In the genomic region with DNA sequence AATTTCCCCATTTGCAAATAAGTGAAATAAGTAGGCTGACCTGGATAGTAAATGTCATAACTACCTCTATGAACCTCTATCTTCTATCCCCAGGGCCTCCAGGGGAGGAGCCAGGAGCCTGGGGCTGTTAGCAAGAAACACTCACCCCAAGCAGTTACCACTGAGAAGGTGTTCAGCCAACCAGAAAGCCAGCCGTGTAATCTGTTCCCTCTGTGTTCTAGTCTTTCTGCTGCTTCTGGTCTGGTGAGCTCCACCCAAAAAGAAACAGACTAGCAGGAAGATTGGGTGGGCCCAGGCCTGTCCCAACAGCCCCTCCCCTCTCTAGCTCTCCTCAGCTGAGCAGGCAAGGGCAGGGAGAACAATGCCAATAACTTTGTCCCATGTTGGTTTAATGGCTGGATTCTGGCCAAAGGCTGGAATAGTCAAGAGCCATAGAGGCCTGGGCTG, we compare ENCODE assay signal across 8 mouse cellular contexts. TPM values are rescaled to one million over a fixed set of nuclear protein-coding genes. Genes with fewer than 3 reads are reported as not detected.
DNase-seq lines count a peak whose midpoint lies in the region; ATAC-seq and TF ChIP-seq lines count a peak whose summit lies in the region.

No protein-coding gene starts in this region.

- H3K9me3 ChIP-seq in erythroblast, embryonic 14.5 days (ENCODE audit: control insufficient read depth, low read length), result no peaks in the 10 kb centered on the region
- no peaks in the 10 kb centered on the region for H3K9me3 ChIP-seq in liver, embryonic 15.5 days (replicated peaks)
- no peaks in the 10 kb centered on the region for H3K9me3 ChIP-seq in stomach, embryonic 16.5 days (replicated peaks; ENCODE audit: control insufficient read depth, low read length)

- WGBS in lung, adult 2 months, result 17% methylated on average over 1 of the region's 1 CpGs
- WGBS in liver, embryonic 15.5 days (ENCODE audit: insufficient replicate concordance), result 18% methylated on average over 1 of the region's 1 CpGs
- 38% methylated on average over 1 of the region's 1 CpGs for WGBS in stomach, embryonic 16.5 days

- H3K4me1 ChIP-seq in lung, adult 2 months (ENCODE audit: control insufficient read depth, insufficient read depth, low read length), result peaks cover 17% of the 10 kb centered on the region
- H3K4me1 ChIP-seq in erythroblast, embryonic 14.5 days (ENCODE audit: control insufficient read depth), result peaks cover 84% of the 10 kb centered on the region
- H3K4me1 ChIP-seq in liver, embryonic 15.5 days (replicated peaks), result peaks cover 90% of the 10 kb centered on the region
- 0 out of 2 replicates have a peak, but pooled peaks cover 7% of the 10 kb centered on the region for H3K4me1 ChIP-seq in stomach, embryonic 16.5 days (ENCODE audit: control insufficient read depth, insufficient read depth, low read length)

- H3K36me3 ChIP-seq in erythroblast, embryonic 14.5 days (ENCODE audit: control insufficient read depth), result peaks cover 2% of the 10 kb centered on the region; the same call in 1 of the 2 replicates
- no peaks in the 10 kb centered on the region for H3K36me3 ChIP-seq in liver, embryonic 15.5 days (replicated peaks)
- H3K36me3 ChIP-seq in stomach, embryonic 16.5 days (ENCODE audit: control insufficient read depth, insufficient read depth, low read length), result no peaks in the 10 kb centered on the region

- no peak overlapping the region for H3K4me3 ChIP-seq in lung, adult 2 months (replicated peaks; ENCODE audit: extremely low read depth, low read depth, low read length)
- H3K4me3 ChIP-seq in erythroblast, embryonic 14.5 days (replicated peaks), result peak overlapping the region; percentile 24
- no peak overlapping the region for H3K4me3 ChIP-seq in liver, embryonic 15.5 days (replicated peaks)
- H3K4me3 ChIP-seq in stomach, embryonic 16.5 days (replicated peaks; ENCODE audit: low read length), result no peak overlapping the region

- ATAC-seq in liver, embryonic 15.5 days (ENCODE audit: insufficient read depth), result peak; percentile 92
- ATAC-seq in stomach, embryonic 16.5 days (ENCODE audit: insufficient read depth, low FRiP score), result peak; percentile 76
- ATAC-seq in monocyte, adult 5-6 weeks (replicated peaks; ENCODE audit: insufficient number of reproducible peaks, low FRiP score, low TSS enrichment, poor library complexity, severe bottlenecking), result no peak

- TF ChIP-seq CTCF in lung, adult 2 months (IDR thresholded peaks at IDR 0.05; ENCODE audit: insufficient read depth, low read length), result no peak

- peak overlapping the region; percentile 94 for H3K27ac ChIP-seq in liver, embryonic 15.5 days (replicated peaks)
- no peak overlapping the region for H3K27ac ChIP-seq in stomach, embryonic 16.5 days (ENCODE audit: low read length)

- H3K9ac ChIP-seq in liver, embryonic 15.5 days, result 0 out of 2 replicates have a peak overlapping the region, but pooled peaks have one; percentile 19
- no peak overlapping the region for H3K9ac ChIP-seq in stomach, embryonic 16.5 days (ENCODE audit: low read length)

- peak overlapping the region; percentile 55 for H3K4me2 ChIP-seq in liver, embryonic 15.5 days
- no peak overlapping the region for H3K4me2 ChIP-seq in stomach, embryonic 16.5 days (ENCODE audit: low read depth, low read length)

- no peak for TF ChIP-seq POLR2A in lung, adult 2 months (IDR thresholded peaks at IDR 0.05; ENCODE audit: borderline replicate concordance, extremely low read depth, low read depth, low read length)

- no peaks in the 10 kb centered on the region for H3K27me3 ChIP-seq in erythroblast, embryonic 14.5 days (ENCODE audit: control insufficient read depth)
- no peaks in the 10 kb centered on the region for H3K27me3 ChIP-seq in liver, embryonic 15.5 days
- no peaks in the 10 kb centered on the region for H3K27me3 ChIP-seq in stomach, embryonic 16.5 days (ENCODE audit: control insufficient read depth, insufficient read depth, low read length)

- peak; percentile 62 to 71 for DNase-seq in lung, adult 18-20 months
- no peak for DNase-seq in lung, adult 2 months
- no peak for DNase-seq in right cerebral cortex, adult 18-20 months
- DNase-seq in cerebellum, adult 11-12 months, result no peak

RNA-seq across cellular contexts. Expression of a gene that starts 6.9 kb away (rescaled TPM):
- 22.1 and 35.2 TPM in 2 replicates for polyA plus RNA-seq in lung, adult 2 months (2012; rRNA removed)
- polyA plus RNA-seq in erythroblast, embryonic 14.5 days (2012), result 13.4 and 13.7 TPM in 2 replicates
- 9.3 and 10.2 TPM in 2 replicates for polyA plus RNA-seq in liver, embryonic 15.5 days (2015; fragmentation: Nextera tagmentation; extraction: Ambion mirVana)
- polyA plus RNA-seq in stomach, embryonic 16.5 days (2015; fragmentation: Nextera tagmentation; extraction: Ambion mirVana), result 12.8 TPM in 2 replicates
- total RNA-seq in monocyte, adult 5-6 weeks (2017), result 27.5 to 35.9 TPM (median 31.5 TPM) in 3 replicates

RNA-seq across cellular contexts. Expression of a gene that starts 37.5 kb away (rescaled TPM):
- polyA plus RNA-seq in lung, adult 2 months (2012; rRNA removed), result 16.7 and 22.5 TPM in 2 replicates
- polyA plus RNA-seq in erythroblast, embryonic 14.5 days (2012), result not detected in 2 replicates
- 0.61 and 0.76 TPM in 2 replicates for polyA plus RNA-seq in liver, embryonic 15.5 days (2015; fragmentation: Nextera tagmentation; extraction: Ambion mirVana)
- polyA plus RNA-seq in stomach, embryonic 16.5 days (2015; fragmentation: Nextera tagmentation; extraction: Ambion mirVana), result 1.8 and 1.9 TPM in 2 replicates
- total RNA-seq in monocyte, adult 5-6 weeks (2017), result not detected in 3 replicates

Comparison
In these comparisons a context has a peak if more than half of its experiments do, and no peak if none do; other contexts are left out.
1. DNase-seq: peak in lung, adult 18-20 months (2 of 2); none in lung, adult 2 months (single experiment), right cerebral cortex, adult 18-20 months (single experiment) and cerebellum, adult 11-12 months (single experiment).